Mouse (Mus musculus) adrenal gland, adult (tissue): ENCODE measurements around the gene Slit3.

ENCODE experiments used
- DNase-seq, 2 experiments: peaks; one replicate each; pipeline ENCODE4 v3.0.0; 2022 to 2023; ENCODE audit warnings: low spot score in 1 of 2; ENCODE audit not compliant: inconsistent age in 2 of 2

Gene Slit3

GRCm38 (mm10) chr11:35196777-35197176 is 75.8 kb downstream of the Slit3 start:
- no peak for DNase-seq

GRCm38 (mm10) chr11:35198537-35199088 is 77.6 kb downstream of the Slit3 start:
- peak; percentile 36 to 75 for DNase-seq

GRCm38 (mm10) chr11:35202332-35202731 is 81.3 kb downstream of the Slit3 start:
- peak; percentile 18 to 67 for DNase-seq

GRCm38 (mm10) chr11:35203673-35204072 is 82.6 kb downstream of the Slit3 start:
- DNase-seq: no peak

- peak in 1 of 2 experiments; percentile 33 for DNase-seq
These were observed 83.1 kb downstream of the Slit3 start for GRCm38 (mm10) chr11:35204084-35204483.

- DNase-seq: no peak
These were observed 90.0 kb downstream of the Slit3 start for GRCm38 (mm10) chr11:35210728-35211682.

GRCm38 (mm10) chr11:35224025-35224424 is 103.0 kb downstream of the Slit3 start:
- no peak for DNase-seq

GRCm38 (mm10) chr11:35231361-35232090 is 110.5 kb downstream of the Slit3 start:
- DNase-seq: peak; percentile 27 to 65

- DNase-seq: peak; percentile 19 to 45
These were observed 111.3 kb downstream of the Slit3 start for GRCm38 (mm10) chr11:35232321-35232720.

GRCm38 (mm10) chr11:35241379-35241778 is 120.4 kb downstream of the Slit3 start:
- no peak for DNase-seq

- DNase-seq: no peak
These were observed 122.6 kb downstream of the Slit3 start for GRCm38 (mm10) chr11:35243597-35243996.

GRCm38 (mm10) chr11:35244526-35244925 is 123.5 kb downstream of the Slit3 start:
- DNase-seq: no peak

GRCm38 (mm10) chr11:35246623-35247022 is 125.6 kb downstream of the Slit3 start:
- DNase-seq: no peak

- DNase-seq: no peak
These were observed 127.1 kb downstream of the Slit3 start for GRCm38 (mm10) chr11:35248088-35248487.

- DNase-seq: no peak
These were observed 129.9 kb downstream of the Slit3 start for GRCm38 (mm10) chr11:35250871-35251418.

- DNase-seq: no peak
These were observed 130.9 kb downstream of the Slit3 start for GRCm38 (mm10) chr11:35251910-35252309.

- DNase-seq: no peak
These were observed 136.3 kb downstream of the Slit3 start for GRCm38 (mm10) chr11:35257351-35257750.

- DNase-seq: peak; percentile 62 to 67
These were observed 140.6 kb downstream of the Slit3 start for GRCm38 (mm10) chr11:35261562-35262087.

GRCm38 (mm10) chr11:35262289-35262941 is 141.4 kb downstream of the Slit3 start:
- DNase-seq: no peak

GRCm38 (mm10) chr11:35264749-35265148 is 143.7 kb downstream of the Slit3 start:
- no peak for DNase-seq
